Mouse (Mus musculus): ENCODE measurements around the gene Hoxb6.

The Hoxb6 gene

DNA sequence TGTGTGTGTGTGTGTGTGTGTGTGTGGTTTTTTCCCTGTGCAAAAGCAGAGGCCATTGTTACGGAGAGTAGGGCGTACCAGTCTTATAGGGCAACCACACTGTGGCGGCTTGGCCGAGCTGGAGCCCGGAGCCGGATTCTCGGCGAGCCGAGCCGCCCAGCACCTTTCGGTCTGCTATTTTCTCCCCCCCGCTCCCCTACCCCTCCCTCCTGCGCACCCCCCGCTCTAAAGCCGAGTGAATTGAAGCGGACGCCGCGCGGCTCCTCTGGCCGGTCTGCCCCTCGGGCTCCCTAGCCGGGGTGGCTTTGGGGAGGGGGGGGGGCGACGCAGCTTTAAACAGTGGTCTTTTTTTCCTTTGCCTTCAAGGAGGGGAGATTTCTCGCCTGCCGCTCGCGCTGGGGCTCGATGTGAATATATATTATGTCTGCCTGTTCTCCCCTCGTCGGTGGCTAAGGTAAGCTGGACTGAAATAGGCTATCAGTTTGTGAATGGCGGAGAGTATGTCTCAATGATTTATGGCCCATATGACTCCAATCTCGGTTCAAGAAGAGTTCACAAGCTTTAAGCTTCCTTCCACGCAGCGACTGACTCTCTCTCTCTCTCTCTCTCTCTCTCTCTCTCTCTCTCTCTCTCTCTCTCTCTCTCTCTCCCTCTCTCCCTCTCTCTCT lies 48.6 kb downstream of the Hoxb6 start:
- DNase-seq = no peak

- DNase-seq = no peak
These were observed 49.7 kb downstream of the Hoxb6 start for GRCm38 (mm10) chr11:96341701-96342575.

DNA sequence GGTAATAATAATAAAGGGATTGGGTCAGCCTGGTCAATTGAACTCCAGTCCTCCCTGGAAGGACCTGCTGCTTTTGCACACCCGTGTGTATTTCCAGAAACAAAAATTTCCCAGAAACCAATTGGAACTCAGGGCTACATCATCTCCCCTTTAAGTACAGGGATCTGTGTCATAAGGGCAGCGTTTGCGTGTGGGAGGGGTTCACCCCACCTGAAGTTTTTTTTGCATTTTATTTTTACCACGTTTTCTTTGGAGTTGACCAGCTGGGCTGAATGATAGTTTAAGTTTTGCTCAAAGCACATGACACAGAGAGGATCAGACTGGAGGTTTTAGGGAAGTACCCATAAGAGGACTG lies 50.3 kb downstream of the Hoxb6 start:
- DNase-seq = no peak

DNA sequence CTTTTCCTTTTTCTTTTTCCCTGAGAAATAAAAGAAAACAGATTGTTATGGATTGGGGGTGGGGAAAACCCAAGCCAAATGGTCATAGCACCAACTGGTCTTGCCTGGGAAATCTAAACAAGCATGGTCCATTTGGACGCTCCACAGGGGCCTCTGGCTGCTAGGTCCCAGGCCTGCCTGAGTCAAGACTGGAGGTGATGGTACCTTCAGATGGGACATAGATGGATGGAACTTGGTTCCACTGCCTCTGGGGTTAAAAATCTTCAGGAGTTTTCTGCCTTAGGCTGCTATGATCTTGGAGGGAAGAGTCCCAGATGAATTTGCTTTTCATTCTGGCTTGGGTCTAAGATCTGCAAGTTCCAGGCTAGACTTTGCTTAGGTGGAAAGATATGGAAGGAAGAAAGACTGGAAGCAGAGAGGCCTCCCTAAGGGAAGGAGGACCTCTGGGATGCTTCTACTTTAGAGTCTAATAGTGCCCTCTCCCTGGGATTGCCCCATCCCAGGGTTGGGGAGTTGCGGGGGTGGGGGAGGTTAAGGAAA lies 51.0 kb downstream of the Hoxb6 start:
- DNase-seq = no peak

DNA sequence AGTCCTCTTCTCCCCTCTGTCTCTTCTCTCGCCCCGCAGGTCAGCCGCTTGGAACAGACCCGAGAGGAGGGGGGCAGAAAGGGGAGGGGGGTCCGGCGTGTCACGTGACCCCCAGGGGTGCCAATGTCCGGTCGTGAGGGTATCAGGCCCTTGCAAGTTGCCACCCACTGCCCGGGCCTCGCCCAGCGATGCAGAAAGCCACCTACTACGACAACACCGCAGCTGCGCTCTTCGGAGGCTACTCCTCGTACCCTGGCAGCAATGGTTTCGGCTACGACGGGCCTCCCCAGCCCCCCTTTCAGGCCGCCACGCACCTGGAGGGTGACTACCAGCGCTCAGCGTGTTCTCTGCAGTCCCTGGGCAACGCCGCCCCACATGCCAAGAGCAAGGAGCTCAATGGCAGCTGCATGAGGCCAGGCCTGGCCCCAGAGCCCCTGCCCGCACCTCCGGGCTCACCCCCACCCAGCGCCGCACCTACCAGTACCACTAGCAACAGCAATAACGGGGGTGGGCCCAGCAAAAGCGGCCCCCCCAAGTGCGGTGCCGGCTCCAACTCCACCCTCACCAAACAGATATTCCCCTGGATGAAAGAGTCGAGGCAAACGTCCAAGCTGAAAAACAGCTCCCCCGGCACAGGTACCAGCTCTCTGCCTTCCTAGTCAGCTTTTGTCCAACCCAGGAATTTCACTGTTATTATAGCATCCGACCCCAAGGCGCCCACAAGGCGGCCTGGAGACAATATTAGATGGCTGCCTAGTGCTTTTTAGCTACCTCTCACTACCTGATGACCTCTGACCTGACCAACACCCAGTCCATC lies 52.0 kb downstream of the Hoxb6 start:
- no peak for DNase-seq

DNA sequence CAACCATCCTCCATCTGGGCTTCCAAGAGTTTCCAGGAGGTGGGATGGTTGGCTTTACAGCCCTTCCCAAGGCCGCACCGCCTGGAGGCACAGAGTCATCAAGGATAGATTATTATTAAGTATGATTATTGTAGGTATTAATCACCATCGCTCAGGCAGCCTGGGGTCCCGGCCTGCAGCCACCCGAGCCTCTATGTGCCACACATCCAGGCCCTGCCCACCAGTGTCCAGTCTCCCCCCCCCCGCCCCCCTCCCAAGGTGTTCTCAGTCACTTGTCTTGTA lies 52.5 kb downstream of the Hoxb6 start:
- DNase-seq = no peak

DNA sequence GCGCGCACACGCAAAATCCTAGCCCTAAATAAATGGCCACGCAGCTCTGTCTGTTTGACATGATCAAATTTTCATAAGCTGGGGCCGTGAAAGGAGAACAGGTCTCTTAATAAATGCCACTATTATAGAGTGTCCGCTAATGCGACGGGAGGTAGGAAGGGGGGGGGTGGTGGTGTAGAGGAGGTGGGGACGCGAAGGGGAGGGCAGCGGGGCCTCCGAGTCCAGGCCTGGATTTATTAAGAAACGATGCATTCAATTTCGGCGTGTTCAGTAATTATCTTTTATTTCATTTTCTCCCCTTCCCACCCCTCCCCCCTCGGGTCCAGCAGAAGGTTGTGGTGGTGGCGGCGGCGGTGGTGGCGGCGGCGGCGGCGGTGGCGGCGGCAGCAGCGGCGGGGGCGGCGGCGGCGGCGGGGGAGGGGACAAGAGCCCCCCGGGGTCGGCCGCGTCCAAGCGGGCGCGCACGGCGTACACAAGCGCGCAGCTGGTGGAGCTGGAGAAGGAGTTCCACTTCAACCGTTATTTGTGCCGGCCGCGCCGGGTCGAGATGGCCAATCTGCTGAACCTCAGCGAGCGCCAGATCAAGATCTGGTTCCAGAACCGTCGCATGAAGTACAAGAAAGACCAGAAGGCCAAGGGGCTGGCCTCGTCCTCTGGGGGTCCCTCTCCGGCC lies 53.1 kb downstream of the Hoxb6 start:
- no peak for DNase-seq

DNA sequence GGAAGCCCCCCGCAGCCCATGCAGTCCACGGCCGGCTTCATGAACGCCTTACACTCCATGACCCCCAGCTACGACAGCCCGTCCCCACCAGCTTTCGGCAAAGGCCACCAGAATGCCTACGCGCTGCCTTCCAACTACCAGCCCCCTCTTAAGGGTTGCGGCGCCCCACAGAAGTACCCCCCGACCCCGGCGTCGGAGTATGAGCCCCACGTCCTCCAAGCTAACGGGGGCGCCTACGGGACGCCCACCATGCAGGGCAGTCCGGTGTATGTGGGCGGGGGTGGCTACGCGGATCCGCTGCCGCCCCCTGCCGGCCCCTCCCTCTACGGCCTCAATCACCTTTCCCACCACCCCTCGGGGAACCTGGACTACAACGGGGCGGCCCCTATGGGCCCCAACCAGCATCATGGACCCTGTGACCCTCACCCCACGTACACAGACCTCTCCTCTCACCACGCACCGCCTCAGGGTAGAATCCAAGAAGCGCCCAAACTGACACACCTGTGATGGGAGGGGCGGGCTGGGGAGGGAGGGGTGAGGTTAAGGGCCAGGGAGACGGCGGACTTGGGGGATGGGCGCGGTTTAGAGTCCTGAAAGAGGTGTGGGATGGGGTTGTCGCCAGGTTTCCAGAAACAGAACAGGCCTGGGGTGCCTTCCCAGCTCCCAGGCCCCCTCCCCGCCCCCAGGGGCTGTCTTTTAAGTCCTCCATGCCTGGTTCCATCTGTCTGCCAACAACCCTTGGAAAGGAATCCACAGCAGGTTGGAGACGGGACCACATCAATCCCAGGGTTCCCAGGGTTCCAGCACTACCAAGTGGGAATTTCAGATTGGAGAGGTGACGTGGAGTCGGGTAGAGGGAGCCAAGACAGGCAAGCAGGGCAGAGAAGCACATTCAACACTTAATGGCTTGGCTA lies 53.9 kb downstream of the Hoxb6 start:
- no peak for DNase-seq

GRCm38 (mm10) chr11:96346916-96347520 lies 54.7 kb downstream of the Hoxb6 start:
- no peak for DNase-seq

DNA sequence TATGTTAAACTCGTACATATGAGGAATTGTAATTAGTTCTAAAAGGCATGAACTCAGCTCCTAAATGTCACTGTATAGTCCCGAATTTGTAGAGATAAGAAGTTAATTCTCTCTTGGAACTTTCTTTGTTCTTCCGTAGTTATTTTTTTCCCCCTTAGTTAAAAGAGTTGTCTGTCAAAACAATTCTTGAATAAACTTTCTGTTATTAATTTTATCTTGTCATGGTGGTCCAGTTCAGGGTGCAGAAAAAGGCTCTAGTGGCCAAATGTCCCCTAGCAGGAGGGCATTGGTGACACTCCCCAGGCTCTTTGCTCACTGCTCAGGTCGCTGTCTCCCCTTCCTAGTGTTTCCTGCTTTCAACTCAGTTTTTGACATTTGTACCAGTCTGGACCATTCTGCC lies 55.4 kb downstream of the Hoxb6 start:
- no peak for DNase-seq

DNA sequence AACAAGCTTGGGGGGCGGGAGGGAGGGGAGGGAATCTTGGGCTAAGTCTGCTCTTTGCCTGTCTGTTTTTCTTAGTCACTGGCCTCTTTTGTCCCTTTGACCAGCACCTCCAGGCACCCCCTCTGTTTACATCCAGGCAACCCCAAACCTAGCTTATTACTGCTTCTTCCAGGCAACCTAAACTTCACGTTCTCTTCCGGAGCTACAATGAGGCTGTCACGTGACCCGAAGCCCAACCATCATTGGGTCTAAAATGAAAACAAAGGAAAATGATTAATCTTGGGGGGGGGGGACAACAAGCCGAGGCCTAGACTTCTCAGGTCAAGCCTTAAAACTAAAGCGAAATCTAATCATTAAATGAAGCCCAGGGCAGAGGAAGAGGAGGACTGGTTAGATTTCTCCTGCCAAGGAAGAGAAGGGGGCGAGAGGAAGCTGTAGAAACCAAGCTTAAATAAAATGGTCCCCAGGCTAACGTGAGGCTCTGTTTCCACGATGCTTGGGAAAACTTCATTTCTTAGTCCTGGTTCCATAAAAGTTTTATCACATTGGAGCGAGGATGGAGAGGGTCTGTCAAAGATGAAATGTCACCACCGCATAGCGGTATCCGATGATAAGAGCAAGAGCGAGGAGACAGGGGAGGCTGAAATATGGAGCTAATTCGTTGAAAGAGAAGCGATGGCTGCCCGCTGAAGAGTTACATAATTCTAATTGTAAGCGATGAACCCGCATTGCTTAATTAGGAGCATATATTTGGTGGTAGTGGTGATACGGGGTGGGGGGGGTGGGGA lies 56.1 kb downstream of the Hoxb6 start:
- DNase-seq = no peak

GRCm38 (mm10) chr11:96348988-96349387 lies 56.7 kb downstream of the Hoxb6 start:
- no peak for DNase-seq

- DNase-seq = no peak
These were observed 57.4 kb downstream of the Hoxb6 start for GRCm38 (mm10) chr11:96349491-96350340.

- no peak for DNase-seq
These were observed 58.0 kb downstream of the Hoxb6 start, which contains the start of gene Hoxb2 for GRCm38 (mm10) chr11:96350341-96350624. TSS of gene Hoxb2 (plus strand) at chr11:96350525.

DNA sequence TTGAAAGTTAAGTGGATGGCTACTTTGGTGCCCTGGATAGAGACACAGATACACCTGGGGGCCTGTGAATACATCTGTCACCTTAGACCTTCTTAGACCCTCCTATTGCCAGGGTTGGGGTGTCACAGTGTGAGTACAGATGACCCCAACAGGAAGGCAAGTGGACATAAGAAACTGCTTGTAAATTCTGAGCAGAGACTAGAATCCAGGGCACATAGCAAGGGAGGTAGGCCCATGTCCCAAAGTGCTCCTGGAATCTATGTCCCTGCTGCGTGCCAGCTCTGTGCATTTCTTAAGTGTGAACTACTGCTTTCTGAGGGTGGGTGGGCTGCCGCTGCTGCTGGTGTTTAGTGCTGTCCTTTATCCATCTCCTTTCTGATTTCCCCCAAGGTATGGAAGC lies 58.5 kb downstream of the Hoxb6 start:
- DNase-seq = no peak
